Mouse (Mus musculus) ES-E14 (cell line): ENCODE results near the gene Appbp2.

ENCODE experiments used
- CHD2 ChIP-seq: IDR thresholded peaks from 2 replicates; pipeline ENCODE4 v1.6.1; 2014; ENCODE audit warnings: mild to moderate bottlenecking, low read depth, low read length, inconsistent platforms
- HCFC1 ChIP-seq: IDR thresholded peaks from 2 replicates; pipeline ENCODE4 v1.6.1; 2012; ENCODE audit warnings: low read length, inconsistent platforms, borderline replicate concordance; ENCODE audit not compliant: insufficient read depth
- MAFK ChIP-seq: IDR thresholded peaks from 2 replicates; pipeline ENCODE4 v1.6.1; 2014; ENCODE audit warnings: mild to moderate bottlenecking, low read depth, low read length, inconsistent platforms; ENCODE audit not compliant: insufficient read depth
- ZC3H11A ChIP-seq: IDR thresholded peaks from 2 replicates; pipeline ENCODE4 v1.6.1; 2012; ENCODE audit warnings: low read depth, mild to moderate bottlenecking, inconsistent platforms, low read length, borderline replicate concordance
- ZNF384 ChIP-seq: IDR thresholded peaks from 2 replicates; pipeline ENCODE4 v1.6.1; 2012; ENCODE audit warnings: low read depth, low read length, inconsistent platforms

- TF ChIP-seq ZC3H11A (no peak), CHD2 (no peak), HCFC1 (no peak), MAFK (no peak), ZNF384 (no peak)
Measured at GRCm38 (mm10) chr11:85213215-85213614, 21.7 kb downstream of the Appbp2 start.
